Mouse (Mus musculus): ENCODE results near the gene Entr1.

DNA sequence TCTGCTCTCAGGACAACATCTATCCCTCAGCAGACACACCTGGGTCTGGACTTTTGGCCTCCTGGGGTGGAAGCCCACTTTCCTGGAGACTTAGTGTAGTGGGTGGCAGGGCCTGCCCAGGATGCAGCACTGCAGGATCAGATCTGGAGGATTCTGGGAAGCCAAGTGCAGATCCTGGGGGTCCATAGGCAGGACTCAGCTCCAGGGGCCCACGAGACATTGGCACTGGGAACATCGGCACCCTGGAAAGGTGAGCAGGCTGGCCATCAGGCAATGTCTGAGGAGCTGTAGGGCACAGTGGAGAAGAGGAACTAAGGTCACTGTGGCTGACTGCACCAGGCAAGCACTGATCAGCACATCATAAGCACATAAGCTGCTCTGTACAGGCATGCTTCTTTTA lies 32.9 kb upstream of the Entr1 start:
- TF ChIP-seq EP300 (IDR thresholded peaks at IDR 0.05) (no peak), CTCF (IDR thresholded peaks at IDR 0.05) (no peak)

Measured in lung, postnatal 0 days (tissue).